Mouse (Mus musculus): ENCODE results near the gene Sptbn4. TPM values are rescaled to one million over a fixed set of nuclear protein-coding genes. Genes with fewer than 3 reads are reported as not detected.

The Sptbn4 gene
- polyA plus RNA-seq, 1 experiment from 2014 or later: 0.28 TPM

DNA sequence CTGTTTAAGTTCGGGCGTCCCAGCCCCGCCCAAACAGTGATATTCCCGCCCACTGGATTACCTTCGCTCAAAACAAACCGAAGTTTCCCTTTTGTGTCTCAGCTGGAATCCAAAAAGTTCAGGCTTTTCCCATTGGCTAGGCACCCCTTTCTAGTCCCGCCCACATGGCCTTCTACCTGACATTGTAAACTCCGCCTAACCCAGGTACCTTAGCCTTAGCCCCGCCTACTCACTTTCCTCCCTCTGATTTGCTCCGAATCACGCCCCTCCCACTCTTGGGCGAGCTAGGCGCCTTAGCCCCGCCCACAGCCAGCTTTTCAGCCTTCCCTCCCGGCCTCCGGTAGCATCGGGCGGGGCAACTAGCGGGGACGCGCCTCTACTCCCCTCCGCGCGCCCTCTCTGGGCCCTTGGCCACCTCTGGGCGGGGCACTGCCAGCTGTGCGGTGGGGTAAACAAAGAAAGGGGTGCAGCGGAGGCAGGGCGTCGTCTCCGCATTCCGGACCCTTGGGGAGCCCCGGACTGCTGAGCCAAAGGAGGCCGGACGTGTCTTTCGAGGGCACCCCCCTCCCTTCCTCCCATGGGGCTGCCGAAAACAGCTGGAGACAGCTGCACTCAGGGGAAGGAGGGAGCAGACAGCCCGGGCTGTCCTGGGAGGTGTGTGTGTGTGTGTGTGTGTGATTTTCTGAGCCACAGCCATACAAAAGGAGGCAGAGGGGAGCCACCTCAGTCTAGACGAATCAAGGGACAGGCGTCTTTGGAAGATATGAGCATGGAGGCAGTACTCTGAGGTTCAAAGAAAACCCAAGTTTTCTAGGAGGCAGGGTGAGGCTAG lies 116.6 kb downstream of the Sptbn4 start:
- peaks cover 8% of the 10 kb centered on the region for H3K27me3 ChIP-seq (ENCODE audit: insufficient read depth, low read length)
- H3K4me2 ChIP-seq (ENCODE audit: low read length): peak overlapping the region; percentile 89
- H3K27ac ChIP-seq: peak overlapping the region; percentile 94
- TF ChIP-seq CTCF (IDR thresholded peaks at IDR 0.05; ENCODE audit: low read depth): no peak
- no peaks in the 10 kb centered on the region for H3K36me3 ChIP-seq (ENCODE audit: insufficient read depth, low read length)
- H3K9ac ChIP-seq (ENCODE audit: low read depth, low read length): peak overlapping the region; percentile 57; the same call in 1 of the 2 replicates
- ATAC-seq (replicated peaks; ENCODE audit: low FRiP score, low read depth) (peak; percentile 58), DNase-seq (ENCODE audit: low spot score) (peak; percentile 98)
- H3K9me3 ChIP-seq (replicated peaks; ENCODE audit: low read length): no peaks in the 10 kb centered on the region
- H3K4me1 ChIP-seq (replicated peaks; ENCODE audit: insufficient read depth, low read length): peaks cover 24% of the 10 kb centered on the region
- under 1% methylated on average over 38 of the region's 39 CpGs for WGBS
- H3K4me3 ChIP-seq (replicated peaks; ENCODE audit: low read depth, low read length): peak overlapping the region; percentile 59

DNA sequence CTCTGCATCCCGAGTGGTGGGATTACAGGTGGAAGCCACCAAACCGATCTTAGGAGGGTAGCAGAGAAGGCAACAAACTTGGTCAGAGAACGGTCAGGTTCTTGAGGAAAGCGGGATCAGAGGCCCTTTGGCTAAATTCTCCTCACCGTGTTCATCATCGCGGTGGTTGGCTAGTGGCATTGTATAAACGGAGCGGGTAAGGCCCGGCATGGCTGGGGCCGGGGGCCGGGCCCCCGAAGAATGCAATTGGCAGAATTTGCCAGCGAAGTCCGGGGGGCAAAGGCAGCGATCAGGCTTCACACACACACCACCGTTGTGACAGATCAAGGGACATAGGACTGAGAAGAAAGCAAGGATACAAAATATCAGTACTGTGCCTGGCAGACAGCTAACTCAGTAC lies 117.5 kb downstream of the Sptbn4 start:
- no peak overlapping the region for H3K27ac ChIP-seq
- no peak for ATAC-seq (replicated peaks; ENCODE audit: low FRiP score, low read depth)
- no peaks in the 10 kb centered on the region for H3K9me3 ChIP-seq (replicated peaks; ENCODE audit: low read length)
- H3K36me3 ChIP-seq (ENCODE audit: insufficient read depth, low read length): no peaks in the 10 kb centered on the region
- no peak overlapping the region for H3K4me3 ChIP-seq (replicated peaks; ENCODE audit: low read depth, low read length)
- WGBS: 27% methylated on average over 17 of the region's 17 CpGs
- H3K9ac ChIP-seq (ENCODE audit: low read depth, low read length): no peak overlapping the region
- H3K4me2 ChIP-seq (ENCODE audit: low read length): peak overlapping the region; percentile 89
- peaks cover 8% of the 10 kb centered on the region for H3K27me3 ChIP-seq (ENCODE audit: insufficient read depth, low read length)
- H3K4me1 ChIP-seq (replicated peaks; ENCODE audit: insufficient read depth, low read length): peaks cover 28% of the 10 kb centered on the region
- TF ChIP-seq CTCF (IDR thresholded peaks at IDR 0.05; ENCODE audit: low read depth): no peak
- DNase-seq (ENCODE audit: low spot score): no peak

DNA sequence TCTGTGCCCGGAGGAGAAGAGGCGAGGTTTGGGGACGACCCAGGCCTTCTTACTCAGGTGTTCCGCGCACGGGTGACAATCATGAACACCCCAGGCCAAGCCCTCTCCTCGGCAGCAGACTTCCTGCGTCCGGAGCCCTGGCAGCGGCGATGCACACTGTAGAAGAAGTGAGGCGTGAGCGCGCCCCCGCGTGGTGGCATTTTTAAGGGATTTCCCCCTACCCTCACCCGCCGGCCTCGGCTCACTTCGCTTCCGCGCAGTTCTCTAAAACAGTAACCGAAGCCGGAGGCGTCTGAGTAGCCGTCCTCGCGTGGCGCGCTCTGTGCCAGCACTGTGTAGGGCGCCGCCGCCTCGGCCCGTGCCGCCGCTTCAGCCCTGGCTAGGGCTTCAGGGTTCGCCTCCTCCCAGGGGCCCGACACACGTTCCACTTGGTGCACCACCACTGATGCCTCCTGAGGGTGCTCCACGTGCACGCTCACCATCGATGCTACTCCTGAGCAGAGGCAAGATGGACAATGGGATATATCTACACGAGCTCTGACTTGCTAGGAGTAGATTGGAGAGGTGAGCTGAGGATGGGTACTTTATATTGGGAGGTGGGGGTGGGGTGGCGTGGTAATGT lies 118.0 kb downstream of the Sptbn4 start:
- peak overlapping the region; percentile 32; the same call in 1 of the 2 replicates for H3K9ac ChIP-seq (ENCODE audit: low read depth, low read length)

DNA sequence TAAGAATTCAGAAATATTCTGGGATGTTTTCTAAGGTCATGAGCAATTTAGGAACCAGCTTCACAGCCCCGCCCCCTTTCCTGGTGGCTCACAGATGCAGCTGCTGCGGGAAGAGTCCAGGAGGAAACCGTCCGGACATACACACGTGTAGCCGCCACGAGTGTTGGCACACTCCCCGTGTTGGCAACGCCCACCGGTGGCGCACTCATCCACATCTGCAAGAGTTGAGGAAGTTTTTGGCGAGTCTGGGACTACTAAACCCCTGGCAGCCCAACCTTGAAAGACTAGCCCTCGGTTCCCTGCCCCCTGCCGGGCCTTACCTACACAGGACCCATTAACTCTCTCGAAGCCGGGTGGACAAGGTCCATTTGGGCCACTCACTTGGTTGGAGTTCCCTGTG lies 118.8 kb downstream of the Sptbn4 start:
- Histone ChIP-seq H3K27ac (no peak overlapping the region), H3K9ac (ENCODE audit: low read depth, low read length) (no peak overlapping the region), H3K9me3 (replicated peaks; ENCODE audit: low read length) (no peaks in the 10 kb centered on the region), H3K36me3 (ENCODE audit: insufficient read depth, low read length) (no peaks in the 10 kb centered on the region), H3K4me2 (ENCODE audit: low read length) (peak overlapping the region; percentile 89; the same call in 1 of the 2 replicates), H3K27me3 (ENCODE audit: insufficient read depth, low read length) (peaks cover 3% of the 10 kb centered on the region; the same call in 1 of the 2 replicates), H3K4me3 (replicated peaks; ENCODE audit: low read depth, low read length) (no peak overlapping the region), H3K4me1 (replicated peaks; ENCODE audit: insufficient read depth, low read length) (peaks cover 19% of the 10 kb centered on the region)
- no peak for TF ChIP-seq CTCF (IDR thresholded peaks at IDR 0.05; ENCODE audit: low read depth)
- WGBS: 46% methylated on average over 16 of the region's 16 CpGs
- ATAC-seq (replicated peaks; ENCODE audit: low FRiP score, low read depth): no peak
- DNase-seq (ENCODE audit: low spot score): no peak

More for the DNA sequence above, 118.0 kb downstream of the Sptbn4 start:
- no peak overlapping the region; the same call in 1 of the 2 replicates for H3K4me3 ChIP-seq (replicated peaks; ENCODE audit: low read depth, low read length)
- peak; percentile 90 for DNase-seq (ENCODE audit: low spot score)
- H3K36me3 ChIP-seq (ENCODE audit: insufficient read depth, low read length): no peaks in the 10 kb centered on the region
- peak; percentile 78 for TF ChIP-seq CTCF (IDR thresholded peaks at IDR 0.05; ENCODE audit: low read depth)
- WGBS: 5% methylated on average over 45 of the region's 45 CpGs
- H3K4me1 ChIP-seq (replicated peaks; ENCODE audit: insufficient read depth, low read length): peaks cover 27% of the 10 kb centered on the region
- H3K27me3 ChIP-seq (ENCODE audit: insufficient read depth, low read length): peaks cover 7% of the 10 kb centered on the region
- H3K27ac ChIP-seq: no peak overlapping the region
- ATAC-seq (replicated peaks; ENCODE audit: low FRiP score, low read depth): peak; percentile 16
- peak overlapping the region; percentile 89 for H3K4me2 ChIP-seq (ENCODE audit: low read length)
- no peaks in the 10 kb centered on the region for H3K9me3 ChIP-seq (replicated peaks; ENCODE audit: low read length)

DNA sequence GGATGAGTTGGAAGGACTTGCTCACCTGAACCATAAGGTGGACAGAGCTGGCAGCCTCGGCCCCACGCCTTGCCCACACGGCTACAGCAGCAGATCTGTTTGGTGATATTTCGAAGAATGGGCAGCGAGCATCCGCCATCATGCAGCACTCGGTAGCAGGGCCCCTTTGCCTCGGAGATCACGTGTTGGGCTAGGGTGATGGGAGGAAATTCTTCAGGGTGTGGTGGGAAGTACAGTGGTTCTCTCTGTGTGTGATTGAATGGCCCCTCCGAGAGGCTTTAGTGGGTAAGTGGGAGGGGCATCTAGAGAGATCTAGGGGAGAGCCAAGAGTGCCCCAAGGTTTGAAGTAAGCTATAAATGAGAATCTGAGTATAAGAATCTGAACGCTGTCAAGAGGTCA lies 119.3 kb downstream of the Sptbn4 start:
- H3K36me3 ChIP-seq (ENCODE audit: insufficient read depth, low read length): no peaks in the 10 kb centered on the region
- H3K4me1 ChIP-seq (replicated peaks; ENCODE audit: insufficient read depth, low read length): peaks cover 16% of the 10 kb centered on the region
- WGBS: 85% methylated on average over 11 of the region's 11 CpGs
- TF ChIP-seq CTCF (IDR thresholded peaks at IDR 0.05; ENCODE audit: low read depth): no peak
- no peak for DNase-seq (ENCODE audit: low spot score)
- no peaks in the 10 kb centered on the region for H3K9me3 ChIP-seq (replicated peaks; ENCODE audit: low read length)
- H3K27me3 ChIP-seq (ENCODE audit: insufficient read depth, low read length): peaks cover 2% of the 10 kb centered on the region; the same call in 1 of the 2 replicates
- no peak overlapping the region for H3K4me2 ChIP-seq (ENCODE audit: low read length)
- H3K9ac ChIP-seq (ENCODE audit: low read depth, low read length): no peak overlapping the region
- no peak for ATAC-seq (replicated peaks; ENCODE audit: low FRiP score, low read depth)
- no peak overlapping the region for H3K27ac ChIP-seq
- no peak overlapping the region for H3K4me3 ChIP-seq (replicated peaks; ENCODE audit: low read depth, low read length)

DNA sequence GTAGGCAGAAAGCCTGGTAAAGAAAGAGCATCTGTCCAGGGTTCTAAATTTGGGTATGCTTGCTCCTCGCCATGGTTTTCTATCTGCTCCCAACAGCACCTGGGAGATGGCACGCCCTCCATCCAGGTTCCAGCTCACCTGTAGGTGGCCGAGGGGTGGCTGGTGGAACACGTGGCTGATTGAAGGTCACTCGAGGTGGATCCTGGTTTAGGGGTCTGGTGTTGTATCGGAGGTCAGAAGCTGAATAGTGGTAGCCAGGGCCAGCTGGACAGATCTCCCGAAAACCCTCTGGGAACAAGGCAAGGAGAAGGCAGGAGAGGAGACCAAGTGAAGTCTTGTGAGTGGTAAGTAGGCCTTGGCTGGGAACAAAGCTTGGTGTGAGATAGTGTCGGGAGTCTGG lies 120.0 kb downstream of the Sptbn4 start:
- Histone ChIP-seq H3K4me2 (ENCODE audit: low read length) (no peak overlapping the region), H3K36me3 (ENCODE audit: insufficient read depth, low read length) (no peaks in the 10 kb centered on the region), H3K9ac (ENCODE audit: low read depth, low read length) (no peak overlapping the region), H3K27ac (no peak overlapping the region), H3K4me3 (replicated peaks; ENCODE audit: low read depth, low read length) (no peak overlapping the region), H3K4me1 (replicated peaks; ENCODE audit: insufficient read depth, low read length) (peaks cover 16% of the 10 kb centered on the region), H3K9me3 (replicated peaks; ENCODE audit: low read length) (no peaks in the 10 kb centered on the region), H3K27me3 (ENCODE audit: insufficient read depth, low read length) (no peaks in the 10 kb centered on the region; the same call in 1 of the 2 replicates)
- no peak for ATAC-seq (replicated peaks; ENCODE audit: low FRiP score, low read depth)
- DNase-seq (ENCODE audit: low spot score): no peak
- 95% methylated on average over 8 of the region's 8 CpGs for WGBS
- TF ChIP-seq CTCF (IDR thresholded peaks at IDR 0.05; ENCODE audit: low read depth): no peak

All from kidney, postnatal 0 days (tissue).